Mouse (Mus musculus) heart, adult 2 months (tissue): ENCODE measurements at regions not wholly inside any gene's neighbourhood (a gene's known extent, or its start where the extent isn't known, plus 50 kb on each side); places are given as distances from the start of the nearest gene placed in this dataset.

ENCODE experiments used
- DNase-seq, 2 experiments: peaks; one replicate each; pipeline ENCODE4 v3.0.0; 2021
- H3K27ac ChIP-seq: fragments of 200-600 bp; 2 replicates; pipeline ENCODE4 v1.8.1; 2022
- H3K27me3 ChIP-seq: fragments of 200-500 bp; 2 replicates; pipeline ENCODE4 v1.6.1; 2012; ENCODE audit warnings: mild to moderate bottlenecking, low read length, inconsistent platforms, mixed read lengths; ENCODE audit not compliant: control insufficient read depth, insufficient read depth
- H3K36me3 ChIP-seq: fragments of 200-500 bp; 2 replicates; pipeline ENCODE4 v1.6.1; 2012; ENCODE audit warnings: low read length, inconsistent platforms; ENCODE audit not compliant: control insufficient read depth, insufficient read depth
- H3K4me1 ChIP-seq: fragments of 200-500 bp; 2 replicates; pipeline ENCODE4 v1.6.1; 2011; ENCODE audit warnings: low read length; ENCODE audit not compliant: control insufficient read depth, insufficient read depth
- H3K4me3 ChIP-seq: fragments of 200-600 bp; 2 replicates; pipeline ENCODE4 v1.8.1; 2022
- H3K79me2 ChIP-seq: fragments of 200-500 bp; replicated peaks from 2 replicates; pipeline ENCODE4 v1.6.1; 2012; ENCODE audit warnings: mild to moderate bottlenecking, inconsistent platforms, low read length, moderate library complexity, mixed read lengths; ENCODE audit not compliant: control insufficient read depth, insufficient read depth
- H3K9ac ChIP-seq: fragments of 200-500 bp; 2 replicates; pipeline ENCODE4 v1.6.1; 2012; ENCODE audit warnings: low read depth, mild to moderate bottlenecking, control low read depth, inconsistent platforms, low read length, mixed read lengths
- CTCF ChIP-seq: fragments of 200-600 bp; IDR thresholded peaks from 2 replicates; pipeline ENCODE4 v1.8.1; 2022; ENCODE audit warnings: antibody characterized with exemption, mild to moderate bottlenecking, moderate library complexity
- EP300 ChIP-seq: fragments of 200-500 bp; IDR thresholded peaks from 2 replicates; pipeline ENCODE4 v1.6.1; 2011; ENCODE audit warnings: low read depth, low read length, control low read depth; ENCODE audit not compliant: insufficient read depth
- POLR2A ChIP-seq: fragments of 200-500 bp; IDR thresholded peaks from 2 replicates; pipeline ENCODE4 v1.6.1; 2011; ENCODE audit warnings: mild to moderate bottlenecking, low read depth, low read length, control low read depth; ENCODE audit not compliant: insufficient read depth
- WGBS: fragments of 180-500 bp; shearing (Covaris S2); methylation state at CpG from one replicate; pipeline ENCODE4 v1.1.7; 2018; 5-methylcytosine and 5-hydroxymethylcytosine counted together
- intact Hi-C: fragments of 180-260 bp; cut with DNase I; formaldehyde crosslinking; loops from one replicate; pipeline ENCODE4 v1.15.1; 2025

DNA sequence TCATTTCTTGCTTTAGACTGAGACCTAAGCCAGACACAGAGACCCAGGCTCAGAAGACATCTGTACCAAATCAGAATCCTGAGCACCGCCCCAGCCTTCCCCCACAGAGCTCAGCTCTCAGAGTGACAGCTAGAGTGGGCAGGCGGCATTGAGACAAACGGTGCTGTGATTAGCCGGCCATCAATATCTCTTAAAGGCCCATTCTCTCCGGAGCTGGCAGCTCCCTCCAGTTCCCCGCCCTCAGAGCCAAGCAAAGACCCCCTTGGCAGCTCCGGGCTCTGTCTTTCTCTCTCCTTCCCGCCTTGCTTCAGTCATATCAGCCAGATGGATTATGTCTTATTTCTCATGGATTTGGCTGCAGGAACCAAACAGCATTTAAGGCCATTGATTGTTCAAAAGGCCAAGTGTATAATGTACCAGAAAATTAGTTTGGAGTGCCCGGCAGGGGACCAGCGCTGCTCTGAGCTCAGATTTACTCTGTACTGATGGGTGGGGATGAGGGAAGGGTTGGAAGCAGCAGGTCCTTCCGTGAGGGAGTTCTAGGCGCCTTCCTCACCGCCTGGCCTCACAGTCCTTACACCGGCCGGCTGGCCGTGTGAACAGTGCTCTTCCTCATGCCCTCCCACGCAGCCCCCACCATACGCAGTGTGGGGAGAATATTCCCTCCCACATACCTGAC is 109.0 kb upstream of the Thy1 start:
- no peak overlapping the region for H3K4me3 ChIP-seq
- no peak for TF ChIP-seq CTCF
- TF ChIP-seq EP300 = no peak
- TF ChIP-seq POLR2A = no peak
- H3K27me3 ChIP-seq = no peaks in the 10 kb centered on the region
- H3K4me1 ChIP-seq = no peaks in the 10 kb centered on the region
- H3K9ac ChIP-seq = no peak overlapping the region
- intact Hi-C loops = no loop called here
- 34% methylated on average over 18 of the region's 18 CpGs for WGBS
- H3K27ac ChIP-seq = no peak overlapping the region
- DNase-seq = no peak
- no peaks in the 10 kb centered on the region for H3K79me2 ChIP-seq
- H3K36me3 ChIP-seq = no peaks in the 10 kb centered on the region

DNA sequence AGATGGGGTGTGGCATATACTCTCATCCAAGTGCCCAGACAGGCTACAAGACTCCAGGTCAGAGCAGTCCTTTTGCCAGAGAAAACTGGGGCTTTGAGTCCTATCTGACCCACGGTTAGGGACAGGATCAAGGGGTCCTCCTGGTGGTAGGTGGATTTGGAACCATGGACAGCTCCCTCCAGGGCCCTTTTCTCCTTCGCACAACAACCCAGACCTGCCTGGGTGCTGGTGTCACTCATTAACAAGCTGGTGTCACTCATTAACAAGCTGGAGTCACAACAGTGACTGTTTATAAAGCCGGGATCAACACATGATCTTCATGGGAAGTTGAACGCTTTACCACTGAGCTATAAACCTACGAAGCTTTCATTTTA is 108.5 kb upstream of the Thy1 start:
- H3K36me3 ChIP-seq = no peaks in the 10 kb centered on the region
- WGBS = 14% methylated on average over 5 of the region's 5 CpGs
- intact Hi-C loops = no loop called here
- TF ChIP-seq CTCF (no peak), POLR2A (no peak), EP300 (no peak)
- no peak for DNase-seq
- no peak overlapping the region for H3K4me3 ChIP-seq
- no peak overlapping the region for H3K27ac ChIP-seq
- no peaks in the 10 kb centered on the region for H3K4me1 ChIP-seq
- H3K27me3 ChIP-seq = no peaks in the 10 kb centered on the region
- no peak overlapping the region for H3K9ac ChIP-seq
- H3K79me2 ChIP-seq = no peaks in the 10 kb centered on the region

DNA sequence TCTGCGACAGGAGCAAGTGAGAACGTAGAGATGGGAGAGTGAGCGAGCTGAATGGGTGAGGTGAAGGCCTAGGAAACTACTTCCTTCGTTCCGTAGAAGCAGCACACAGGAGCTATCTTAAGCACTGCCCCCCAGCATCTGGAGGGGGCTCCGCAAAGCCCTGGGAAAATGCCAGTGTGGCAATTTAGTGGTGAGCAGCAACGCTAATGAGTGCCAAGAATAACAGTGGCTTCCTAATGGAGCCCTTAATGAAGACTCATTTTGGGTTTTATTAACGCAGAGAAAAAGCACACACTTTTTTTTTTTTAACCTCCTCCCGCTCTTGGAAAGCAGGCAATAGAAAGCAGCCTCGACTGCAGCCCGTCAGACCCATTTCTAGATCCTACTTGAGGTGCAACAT is 103.8 kb upstream of the Thy1 start:
- Histone ChIP-seq H3K9ac (no peak overlapping the region), H3K27me3 (no peaks in the 10 kb centered on the region), H3K79me2 (no peaks in the 10 kb centered on the region), H3K4me3 (no peak overlapping the region), H3K4me1 (no peaks in the 10 kb centered on the region), H3K36me3 (no peaks in the 10 kb centered on the region), H3K27ac (no peak overlapping the region)
- TF ChIP-seq EP300 (no peak), CTCF (no peak), POLR2A (no peak)
- 61% methylated on average over 11 of the region's 11 CpGs for WGBS
- intact Hi-C loops = no loop called here
- DNase-seq = no peak

DNA sequence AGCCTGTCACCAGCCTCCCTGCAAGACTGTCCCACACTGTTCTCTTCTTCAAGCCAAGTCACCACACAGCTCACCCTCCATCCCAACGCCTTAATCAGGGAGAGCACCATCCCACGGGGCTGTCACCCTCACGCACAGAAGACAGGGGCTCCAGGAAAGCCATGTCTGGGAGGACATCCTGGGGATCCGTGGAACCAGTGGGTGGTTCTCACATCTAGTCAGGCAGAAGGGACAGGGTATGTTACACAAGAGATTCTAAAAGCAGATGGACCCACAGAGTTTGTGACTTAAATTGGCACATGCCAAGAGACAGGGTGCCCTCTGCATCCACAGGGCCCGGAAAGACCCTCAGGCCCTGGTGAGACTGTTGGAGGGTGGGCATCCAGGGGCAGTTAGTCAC is 101.0 kb upstream of the Thy1 start:
- no peak for TF ChIP-seq EP300
- TF ChIP-seq CTCF = no peak
- no peak for TF ChIP-seq POLR2A
- Histone ChIP-seq H3K9ac (no peak overlapping the region), H3K79me2 (no peaks in the 10 kb centered on the region), H3K27me3 (no peaks in the 10 kb centered on the region), H3K4me1 (peaks cover 3% of the 10 kb centered on the region; the same call in 1 of the 2 replicates), H3K4me3 (no peak overlapping the region), H3K27ac (no peak overlapping the region), H3K36me3 (no peaks in the 10 kb centered on the region)
- DNase-seq = no peak
- 77% methylated on average over 5 of the region's 5 CpGs for WGBS
- intact Hi-C loops = no loop called here

GRCm38 (mm10) chr9:43943522-43943921 is 99.7 kb upstream of the Thy1 start:
- no peaks in the 10 kb centered on the region for H3K79me2 ChIP-seq
- H3K27ac ChIP-seq = no peak overlapping the region
- intact Hi-C loops = no loop called here
- TF ChIP-seq EP300 = no peak
- TF ChIP-seq POLR2A = no peak
- TF ChIP-seq CTCF = no peak
- H3K9ac ChIP-seq = no peak overlapping the region
- 67% methylated on average over 6 of the region's 6 CpGs for WGBS
- peaks cover 3% of the 10 kb centered on the region; the same call in 1 of the 2 replicates for H3K4me1 ChIP-seq
- DNase-seq = no peak
- H3K4me3 ChIP-seq = no peak overlapping the region
- no peaks in the 10 kb centered on the region for H3K36me3 ChIP-seq
- no peaks in the 10 kb centered on the region for H3K27me3 ChIP-seq

- Histone ChIP-seq H3K4me1 (peaks cover 3% of the 10 kb centered on the region; the same call in 1 of the 2 replicates), H3K27me3 (no peaks in the 10 kb centered on the region), H3K4me3 (no peak overlapping the region), H3K79me2 (no peaks in the 10 kb centered on the region), H3K9ac (no peak overlapping the region), H3K36me3 (no peaks in the 10 kb centered on the region), H3K27ac (peak overlapping the region; percentile 52)
- intact Hi-C loops = no loop called here
- TF ChIP-seq EP300 (no peak), POLR2A (no peak), CTCF (no peak)
- peak; percentile 23 to 53 for DNase-seq
- 36% methylated on average over 13 of the region's 13 CpGs for WGBS
Measured at GRCm38 (mm10) chr9:43944816-43945741, 98.1 kb upstream of the Thy1 start.
